Mouse (Mus musculus) small intestine, adult 2 months (tissue): Measurements from ENCODE around the gene Slc22a30. TPM values are rescaled to one million over a fixed set of nuclear protein-coding genes. Genes with fewer than 3 reads are reported as not detected.
"Not testable (repeated sequence)": the region's sequence is repeated elsewhere in the genome, so short reads cannot be mapped to it uniquely, and the experiment has no call there.

Experiments used
- H3K27ac ChIP-seq: fragments of 200-500 bp; 2 replicates; pipeline ENCODE4 v1.5.1; 2012; ENCODE audit warnings: low read depth, low read length, control low read depth, inconsistent platforms; ENCODE audit not compliant: insufficient read depth
- H3K27me3 ChIP-seq: fragments of 200-500 bp; 2 replicates; pipeline ENCODE4 v1.6.1; 2012; ENCODE audit warnings: mild to moderate bottlenecking, moderate library complexity, low read length, inconsistent platforms; ENCODE audit not compliant: control insufficient read depth, insufficient read depth
- H3K36me3 ChIP-seq: fragments of 200-500 bp; 2 replicates; pipeline ENCODE4 v1.6.1; 2012; ENCODE audit warnings: mild to moderate bottlenecking, low read length, control low read depth, inconsistent platforms; ENCODE audit not compliant: control insufficient read depth, insufficient read depth
- H3K4me1 ChIP-seq: fragments of 200-500 bp; 2 replicates; pipeline ENCODE4 v1.6.1; 2012; ENCODE audit warnings: low read length, inconsistent platforms, mixed read lengths; ENCODE audit not compliant: control insufficient read depth, insufficient read depth, insufficient read length
- H3K4me3 ChIP-seq: fragments of 200-500 bp; 2 replicates; pipeline ENCODE4 v1.5.1; 2012; ENCODE audit warnings: low read depth, mild to moderate bottlenecking, control low read depth, inconsistent platforms, low read length, moderate library complexity
- CTCF ChIP-seq: fragments of 200-500 bp; IDR thresholded peaks from 2 replicates; pipeline ENCODE4 v1.5.1; 2012; ENCODE audit warnings: low read depth, mild to moderate bottlenecking, control low read depth, inconsistent platforms, low read length, moderate library complexity, mixed read lengths; ENCODE audit not compliant: insufficient replicate concordance, insufficient read length; ENCODE audit errors: extremely low read depth
- POLR2A ChIP-seq: fragments of 200-500 bp; IDR thresholded peaks from 2 replicates; pipeline ENCODE4 v1.6.1; 2012; ENCODE audit warnings: low read depth, mild to moderate bottlenecking, control low read depth, inconsistent platforms, low read length, moderate library complexity
- WGBS: fragments of 180-500 bp; shearing (Covaris S2); methylation state at CpG from one replicate; pipeline ENCODE4 v1.1.7; 2018; 5-methylcytosine and 5-hydroxymethylcytosine counted together
- polyA plus RNA-seq: library from polyadenylated mRNA; depleted of rRNA; stranded (reverse); fragments of >200 nt; gene quantifications from 2 replicates; pipeline ENCODE4 v1.2.3, GENCODE M21; 2012; rRNA removed

Slc22a30 gene
- not detected in 2 replicates for polyA plus RNA-seq

GRCm38 (mm10) chr19:8405011-8405410 is at the start of gene Slc22a30:
Gene Slc22a30 (minus strand): TSS chr19:8405111.
- H3K27me3 ChIP-seq, H3K27ac ChIP-seq, H3K4me1 ChIP-seq, H3K4me3 ChIP-seq, H3K36me3 ChIP-seq: not testable (repeated sequence)
- WGBS, result 88% methylated on average over 1 of the region's 2 CpGs

- Histone ChIP-seq H3K4me3 (no peak overlapping the region), H3K27me3 (no peaks in the 10 kb centered on the region), H3K27ac (no peak overlapping the region), H3K4me1 (no peaks in the 10 kb centered on the region), H3K36me3 (no peaks in the 10 kb centered on the region)
- WGBS, result 68% methylated on average over 2 of the region's 2 CpGs
- TF ChIP-seq CTCF (no peak), POLR2A (no peak)
Observed at GRCm38 (mm10) chr19:8448321-8448720, 43.4 kb upstream of the Slc22a30 start.

GRCm38 (mm10) chr19:8447516-8447915 is 42.6 kb upstream of the Slc22a30 start:
- Histone ChIP-seq H3K27me3 (no peaks in the 10 kb centered on the region), H3K4me1 (no peaks in the 10 kb centered on the region), H3K4me3 (no peak overlapping the region), H3K27ac (no peak overlapping the region), H3K36me3 (no peaks in the 10 kb centered on the region)
- TF ChIP-seq CTCF, result no peak
- TF ChIP-seq POLR2A, result no peak
- WGBS, result 77% methylated on average over 1 of the region's 1 CpGs

- 76% methylated on average over 5 of the region's 5 CpGs for WGBS
- Histone ChIP-seq H3K27me3 (no peaks in the 10 kb centered on the region), H3K4me3 (no peak overlapping the region), H3K36me3 (no peaks in the 10 kb centered on the region), H3K4me1 (no peaks in the 10 kb centered on the region), H3K27ac (no peak overlapping the region)
- no peak for TF ChIP-seq POLR2A
Observed at GRCm38 (mm10) chr19:8431051-8431662, 26.2 kb upstream of the Slc22a30 start.

GRCm38 (mm10) chr19:8407290-8408021 is 2.5 kb upstream of the Slc22a30 start:
- H3K27me3 ChIP-seq, H3K4me1 ChIP-seq, H3K27ac ChIP-seq, H3K36me3 ChIP-seq, H3K4me3 ChIP-seq: not testable (repeated sequence)
- WGBS, result 64% methylated on average over 14 of the region's 14 CpGs

Other genes starting within 250 kb of the Slc22a30 start
- gene Slc22a29, start 186.2 kb downstream of the Slc22a30 start, polyA plus RNA-seq, result not detected in 2 replicates
- not detected in 2 replicates for gene Slc22a8, start 186.1 kb upstream of the Slc22a30 start, polyA plus RNA-seq
- gene Slc22a6, start 212.9 kb upstream of the Slc22a30 start, polyA plus RNA-seq, result not detected in 2 replicates